Mouse (Mus musculus) heart, postnatal 0 days (tissue): Measurements from ENCODE around the gene Tbx18.

Experiments
- CTCF ChIP-seq: IDR thresholded peaks from 2 replicates; pipeline ENCODE4 v1.5.1; 2016; ENCODE audit warnings: antibody characterized with exemption, control low read depth, low read depth
- EP300 ChIP-seq: IDR thresholded peaks from 2 replicates; pipeline ENCODE4 v1.6.1; 2016; ENCODE audit warnings: antibody characterized with exemption, low read depth

DNA sequence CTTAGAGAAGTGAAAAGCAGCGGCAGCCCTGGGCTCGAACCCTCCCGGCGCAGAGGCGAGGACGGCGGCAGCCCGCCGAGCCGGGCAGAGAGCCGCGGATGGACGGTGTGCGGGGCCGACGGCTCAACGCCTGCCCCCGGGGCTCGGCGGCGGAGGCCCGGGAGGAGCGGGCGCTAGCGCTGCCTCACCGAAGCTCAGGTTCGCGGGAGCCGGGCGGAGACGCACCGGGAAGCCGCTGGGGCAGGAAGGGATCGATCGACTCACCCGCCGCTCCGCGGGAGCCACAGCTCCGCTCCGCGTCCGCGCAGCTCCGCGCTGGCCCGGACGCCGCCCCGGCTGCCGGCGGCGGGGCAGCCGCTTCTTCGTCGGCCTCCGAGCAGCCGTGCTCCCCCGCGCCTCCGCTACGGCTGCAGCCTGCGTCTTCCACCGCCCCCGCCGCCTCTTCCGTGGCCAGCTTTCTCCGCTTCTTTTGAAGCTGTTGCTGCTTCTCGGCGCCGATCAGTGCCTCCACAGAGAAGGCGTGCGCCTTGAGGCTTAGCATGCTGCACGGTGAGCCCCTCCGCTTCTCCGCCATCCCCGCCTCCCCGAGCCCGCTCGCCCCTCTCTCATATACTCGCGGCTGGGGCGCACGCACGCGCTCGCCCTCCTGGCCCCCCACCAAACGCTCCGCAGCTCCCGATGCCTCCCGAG lies 644 bp downstream of the Tbx18 start:
- TF ChIP-seq CTCF (no peak), EP300 (no peak)
